Mouse (Mus musculus) heart, postnatal 0 days (tissue): ENCODE measurements around the gene Ctsk. TPM values are rescaled to one million over a fixed set of nuclear protein-coding genes. Genes with fewer than 3 reads are reported as not detected.

Experiments
- ATAC-seq: fragments of 200-750 bp; cut with Nextera tagmentation; 2 replicates; pipeline ENCODE4 v1.8.0; 2017; ENCODE audit warnings: low read depth, moderate number of reproducible peaks, moderate library complexity; ENCODE audit not compliant: insufficient read depth
- DNase-seq: peaks from one replicate; pipeline ENCODE4 v3.0.0-alpha.2; 2016; ENCODE audit warnings: low spot score
- H3K27ac ChIP-seq: fragments of 300-500 bp; sonication (generic); 2 replicates; pipeline ENCODE4 v1.5.1; 2014; ENCODE audit warnings: low read depth, mild to moderate bottlenecking
- H3K27me3 ChIP-seq: fragments of 300-500 bp; sonication (generic); 2 replicates; pipeline ENCODE4 v1.6.1; 2014; ENCODE audit warnings: low read length, mixed read lengths; ENCODE audit not compliant: control insufficient read depth, insufficient read depth
- H3K36me3 ChIP-seq: fragments of 300-500 bp; sonication (generic); replicated peaks from 2 replicates; pipeline ENCODE4 v1.6.1; 2014; ENCODE audit warnings: low read length, mixed read lengths; ENCODE audit not compliant: control insufficient read depth, insufficient read depth
- H3K4me1 ChIP-seq: fragments of 300-500 bp; sonication (generic); 2 replicates; pipeline ENCODE4 v1.6.1; 2014; ENCODE audit warnings: antibody characterized with exemption; ENCODE audit not compliant: control insufficient read depth, insufficient read depth
- H3K4me2 ChIP-seq: fragments of 300-500 bp; sonication (generic); 2 replicates; pipeline ENCODE4 v1.6.1; 2014; ENCODE audit warnings: low read depth, mild to moderate bottlenecking, low read length, moderate library complexity
- H3K4me3 ChIP-seq: fragments of 300-500 bp; sonication (generic); 2 replicates; pipeline ENCODE4 v1.5.1; 2014; ENCODE audit warnings: low read depth, low read length
- H3K9ac ChIP-seq: fragments of 300-500 bp; sonication (generic); replicated peaks from 2 replicates; pipeline ENCODE4 v1.6.1; 2014; ENCODE audit warnings: low read depth, low read length, mixed read lengths
- H3K9me3 ChIP-seq: fragments of 300-500 bp; sonication (generic); replicated peaks from 2 replicates; pipeline ENCODE4 v1.6.1; 2016; ENCODE audit warnings: low read length; ENCODE audit not compliant: control insufficient read depth
- CTCF ChIP-seq: IDR thresholded peaks from 2 replicates; pipeline ENCODE4 v1.5.1; 2016; ENCODE audit warnings: antibody characterized with exemption, control low read depth, low read depth
- EP300 ChIP-seq: IDR thresholded peaks from 2 replicates; pipeline ENCODE4 v1.6.1; 2016; ENCODE audit warnings: antibody characterized with exemption, low read depth
- WGBS: fragments of 180-500 bp; shearing (Covaris S2); extraction: QIAGEN DNeasy Blood & Tissue Kit; methylation state at CpG from one replicate; pipeline ENCODE4 v1.1.7; 2014; 5-methylcytosine and 5-hydroxymethylcytosine counted together
- polyA plus RNA-seq: library from polyadenylated mRNA; unstranded; fragments of >200 nt; fragmentation: Nextera tagmentation; extraction: Ambion mirVana; gene quantifications from 2 replicates; pipeline ENCODE4 v1.2.1, GENCODE M21; 2015
- total RNA-seq: library from RNA; depleted of rRNA; stranded (reverse); fragments of >200 nt; gene quantifications from 2 replicates; pipeline ENCODE4 v1.2.3, GENCODE M21; 2014; ENCODE audit warnings: low replicate concordance; rRNA removed

The Ctsk gene
- total and polyA plus RNA-seq, 2 experiments from 2014 or later: 5.4 to 18.9 TPM

DNA sequence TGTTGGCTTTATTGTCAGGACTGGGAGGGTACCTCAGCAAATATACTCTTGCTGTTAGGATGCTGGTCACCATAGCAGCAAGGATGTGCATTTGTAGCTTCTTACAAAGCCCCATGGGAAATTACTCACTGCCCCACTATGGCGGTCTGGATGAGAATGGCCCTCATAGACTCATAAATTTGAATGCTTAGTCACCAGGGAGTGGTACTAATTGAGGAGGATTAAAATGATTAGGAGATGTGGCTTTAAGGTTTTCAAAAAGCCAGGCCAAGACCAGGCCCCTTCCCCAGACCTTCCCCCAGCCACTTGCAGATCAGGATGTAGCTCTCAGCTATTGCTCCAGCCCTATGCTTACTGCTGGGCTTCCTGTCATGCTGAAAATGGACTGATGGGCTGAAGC, 51.1 kb downstream of the Ctsk start:
- Histone ChIP-seq H3K27ac (no peak overlapping the region), H3K4me2 (no peak overlapping the region), H3K4me1 (no peaks in the 10 kb centered on the region), H3K36me3 (no peaks in the 10 kb centered on the region), H3K27me3 (no peaks in the 10 kb centered on the region), H3K4me3 (no peak overlapping the region), H3K9ac (no peak overlapping the region), H3K9me3 (no peaks in the 10 kb centered on the region)
- DNase-seq (no peak), ATAC-seq (no peak)
- WGBS: 89% methylated on average over 1 of the region's 1 CpGs
- no peak for TF ChIP-seq CTCF
- TF ChIP-seq EP300: no peak

DNA sequence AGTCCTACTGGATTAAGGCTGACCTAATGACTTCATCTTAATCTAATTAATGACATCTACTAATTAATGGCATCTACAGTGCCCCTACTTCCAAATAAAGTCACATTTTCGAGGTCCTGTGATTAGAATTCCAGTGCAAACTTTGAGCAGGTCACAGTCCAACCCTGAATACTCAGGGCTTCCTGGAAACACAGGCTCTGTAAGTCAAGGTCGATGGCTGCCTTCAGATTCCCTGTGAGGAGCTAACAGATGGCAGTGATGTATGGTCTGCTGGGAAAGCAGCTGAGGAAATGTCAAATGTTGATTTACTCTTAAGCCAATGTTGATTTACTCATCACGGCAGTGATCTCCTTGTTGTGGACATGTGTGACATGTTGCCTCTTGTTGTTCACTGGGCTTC, 54.9 kb downstream of the Ctsk start:
- H3K4me1 ChIP-seq: no peaks in the 10 kb centered on the region
- DNase-seq: no peak
- no peak overlapping the region for H3K4me2 ChIP-seq
- H3K27me3 ChIP-seq: no peaks in the 10 kb centered on the region
- H3K9ac ChIP-seq: no peak overlapping the region
- H3K9me3 ChIP-seq: no peaks in the 10 kb centered on the region
- no peaks in the 10 kb centered on the region for H3K36me3 ChIP-seq
- ATAC-seq: no peak
- TF ChIP-seq CTCF: no peak
- TF ChIP-seq EP300: no peak
- no peak overlapping the region for H3K4me3 ChIP-seq
- WGBS: 53% methylated on average over 3 of the region's 3 CpGs
- H3K27ac ChIP-seq: no peak overlapping the region

Other genes with a start within 250 kb of the Ctsk start
- 3.9 TPM in 1 of 2 replicates, not detected in the other for gene Bnipl, start 248.1 kb upstream of the Ctsk start, total RNA-seq
- not detected in 2 replicates for gene Bnipl, start 248.1 kb upstream of the Ctsk start, polyA plus RNA-seq
- 28.0 and 64.4 TPM in 2 replicates for gene Mindy1, start 217.9 kb upstream of the Ctsk start, total RNA-seq
- 27.8 and 28.4 TPM in 2 replicates for gene Mindy1, start 217.9 kb upstream of the Ctsk start, polyA plus RNA-seq
- gene Prune1, start 217.2 kb upstream of the Ctsk start, total RNA-seq: 28.6 and 35.6 TPM in 2 replicates
- gene Prune1, start 217.2 kb upstream of the Ctsk start, polyA plus RNA-seq: 22.5 and 23.0 TPM in 2 replicates
- gene Anxa9, start 192.1 kb upstream of the Ctsk start, total RNA-seq: 0.11 and 0.15 TPM in 2 replicates
- gene Anxa9, start 192.1 kb upstream of the Ctsk start, polyA plus RNA-seq: 0.49 and 0.67 TPM in 2 replicates
- gene Cers2, start 184.5 kb upstream of the Ctsk start, total RNA-seq: 108 and 126 TPM in 2 replicates
- 88.4 and 89.4 TPM in 2 replicates for gene Cers2, start 184.5 kb upstream of the Ctsk start, polyA plus RNA-seq
- 9.5 and 11.3 TPM in 2 replicates for gene Setdb1, start 142.1 kb upstream of the Ctsk start, total RNA-seq
- gene Setdb1, start 142.1 kb upstream of the Ctsk start, polyA plus RNA-seq: 7.9 and 8.0 TPM in 2 replicates
- not detected in 2 replicates for gene 4930558C23Rik, start 96.4 kb upstream of the Ctsk start, total RNA-seq
- not detected in 2 replicates for gene 4930558C23Rik, start 96.4 kb upstream of the Ctsk start, polyA plus RNA-seq
- 20.6 and 22.4 TPM in 2 replicates for gene Arnt, start 64.9 kb upstream of the Ctsk start, total RNA-seq
- 20.1 and 23.0 TPM in 2 replicates for gene Arnt, start 64.9 kb upstream of the Ctsk start, polyA plus RNA-seq
- gene Ctss, start 27.5 kb downstream of the Ctsk start, total RNA-seq: 6.4 and 9.9 TPM in 2 replicates
- 17.0 and 17.5 TPM in 2 replicates for gene Ctss, start 27.5 kb downstream of the Ctsk start, polyA plus RNA-seq
- not detected in 2 replicates for gene Hormad1, start 60.4 kb downstream of the Ctsk start, total RNA-seq
- gene Hormad1, start 60.4 kb downstream of the Ctsk start, polyA plus RNA-seq: not detected in 2 replicates
- gene Golph3l, start 89.7 kb downstream of the Ctsk start, total RNA-seq: 11.2 and 15.2 TPM in 2 replicates
- 18.0 and 21.0 TPM in 2 replicates for gene Golph3l, start 89.7 kb downstream of the Ctsk start, polyA plus RNA-seq
- gene Ensa, start 125.7 kb downstream of the Ctsk start, total RNA-seq: 43.3 and 49.6 TPM in 2 replicates
- gene Ensa, start 125.7 kb downstream of the Ctsk start, polyA plus RNA-seq: 38.5 and 40.6 TPM in 2 replicates
- gene Mcl1, start 159.5 kb downstream of the Ctsk start, total RNA-seq: 213 and 278 TPM in 2 replicates
- gene Mcl1, start 159.5 kb downstream of the Ctsk start, polyA plus RNA-seq: 50.1 and 51.9 TPM in 2 replicates
- gene Adamtsl4, start 188.7 kb downstream of the Ctsk start, total RNA-seq: 20.2 and 23.8 TPM in 2 replicates
- gene Adamtsl4, start 188.7 kb downstream of the Ctsk start, polyA plus RNA-seq: 7.5 and 11.2 TPM in 2 replicates
- gene Ecm1, start 240.3 kb downstream of the Ctsk start, total RNA-seq: 22.9 and 63.8 TPM in 2 replicates
- 55.8 and 59.6 TPM in 2 replicates for gene Ecm1, start 240.3 kb downstream of the Ctsk start, polyA plus RNA-seq